Comparison of ENCODE assay signal across 9 mouse cellular contexts in the genomic region with DNA sequence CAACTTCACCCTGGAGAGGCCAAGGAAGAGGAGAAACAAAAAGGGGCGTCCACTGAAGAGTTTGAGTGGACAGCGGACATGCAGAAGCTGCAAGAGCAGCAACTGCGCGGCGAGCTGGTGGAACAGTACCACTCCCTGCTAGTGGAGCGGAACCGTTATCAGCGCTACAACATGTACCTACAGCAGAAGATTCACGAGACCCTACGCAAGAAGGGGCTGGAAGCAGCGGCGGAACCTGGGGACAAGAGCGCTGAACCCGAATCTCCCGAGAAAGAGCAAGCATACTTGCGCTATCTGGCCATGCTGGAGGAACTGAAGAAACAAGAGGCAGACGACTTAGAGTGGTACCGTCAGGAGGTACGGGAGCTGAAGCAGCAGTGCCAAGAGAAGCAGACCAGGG. TPM values are rescaled to one million over a fixed set of nuclear protein-coding genes. Genes with fewer than 3 reads are reported as not detected.
DNase-seq lines count a peak whose midpoint lies in the region; ATAC-seq and TF ChIP-seq lines count a peak whose summit lies in the region.
"Had no signal": no experiment of that assay in that cellular context is flagged by ENCODE, and none has a peak within 500 bp of the region (broad histone marks: within the 10 kb centered on the region; RNA-seq: fewer than 3 reads in every experiment).

No protein-coding gene starts in this region.

- peak overlapping the region; percentile 67; the same call in 1 of the 2 replicates for H3K4me3 ChIP-seq in spleen, adult 2 months (ENCODE audit: extremely low read depth, insufficient read depth, insufficient read length)
- H3K4me3 ChIP-seq in forebrain, embryonic 12.5 days (replicated peaks) = peak overlapping the region; percentile 93
- H3K4me3 ChIP-seq in liver, embryonic 13.5 days (replicated peaks) = peak overlapping the region; percentile 93
- H3K4me3 ChIP-seq in stomach, embryonic 16.5 days (replicated peaks; ENCODE audit: low read length) = peak overlapping the region; percentile 49

- no peak for TF ChIP-seq CTCF in spleen, adult 2 months (IDR thresholded peaks at IDR 0.05; ENCODE audit: extremely low read depth, insufficient read depth, insufficient read length, insufficient replicate concordance)

- WGBS in spleen, adult 2 months = 32% methylated on average over 19 of the region's 19 CpGs
- 55% methylated on average over 19 of the region's 19 CpGs for WGBS in forebrain, embryonic 12.5 days
- 15% methylated on average over 19 of the region's 19 CpGs for WGBS in liver, embryonic 13.5 days (ENCODE audit: insufficient replicate concordance)
- WGBS in stomach, embryonic 16.5 days = 29% methylated on average over 19 of the region's 19 CpGs

- H3K4me1 ChIP-seq in spleen, adult 2 months (ENCODE audit: control insufficient read depth, insufficient read depth, insufficient read length) = peaks cover 22% of the 10 kb centered on the region; the same call in 1 of the 2 replicates
- H3K4me1 ChIP-seq in forebrain, embryonic 12.5 days = peaks cover 36% of the 10 kb centered on the region
- H3K4me1 ChIP-seq in liver, embryonic 13.5 days (replicated peaks) = peaks cover 46% of the 10 kb centered on the region
- H3K4me1 ChIP-seq in stomach, embryonic 16.5 days (ENCODE audit: control insufficient read depth, insufficient read depth, low read length) = peaks cover 23% of the 10 kb centered on the region

- H3K9me3 ChIP-seq in forebrain, embryonic 12.5 days = no peaks in the 10 kb centered on the region
- H3K9me3 ChIP-seq in liver, embryonic 13.5 days (replicated peaks) = no peaks in the 10 kb centered on the region
- H3K9me3 ChIP-seq in stomach, embryonic 16.5 days (replicated peaks; ENCODE audit: control insufficient read depth, low read length) = no peaks in the 10 kb centered on the region

- H3K36me3 ChIP-seq in spleen, adult 2 months (ENCODE audit: control insufficient read depth, insufficient read depth, low read length) = no peaks in the 10 kb centered on the region
- H3K36me3 ChIP-seq in forebrain, embryonic 12.5 days (replicated peaks) = peaks cover 12% of the 10 kb centered on the region; the same call in 1 of the 2 replicates
- H3K36me3 ChIP-seq in liver, embryonic 13.5 days = 0 out of 2 replicates have a peak, but pooled peaks cover 4% of the 10 kb centered on the region
- peaks cover 2% of the 10 kb centered on the region; the same call in 1 of the 2 replicates for H3K36me3 ChIP-seq in stomach, embryonic 16.5 days (ENCODE audit: control insufficient read depth, insufficient read depth, low read length)

- no peak overlapping the region for H3K27ac ChIP-seq in spleen, adult 2 months (ENCODE audit: insufficient read depth, low read length)
- no peak overlapping the region for H3K27ac ChIP-seq in forebrain, embryonic 12.5 days
- H3K27ac ChIP-seq in liver, embryonic 13.5 days = no peak overlapping the region
- H3K27ac ChIP-seq in stomach, embryonic 16.5 days (ENCODE audit: low read length) = no peak overlapping the region

- TF ChIP-seq POLR2A in spleen, adult 2 months (IDR thresholded peaks at IDR 0.05; ENCODE audit: low read depth, low read length) = no peak

- ATAC-seq in forebrain, embryonic 12.5 days (ENCODE audit: low FRiP score) = no peak
- ATAC-seq in liver, embryonic 13.5 days (ENCODE audit: low read depth) = no peak
- ATAC-seq in stomach, embryonic 16.5 days (ENCODE audit: insufficient read depth, low FRiP score) = no peak

- H3K9ac ChIP-seq in forebrain, embryonic 12.5 days = peak overlapping the region; percentile 63; the same call in 1 of the 2 replicates
- peak overlapping the region; percentile 79 for H3K9ac ChIP-seq in liver, embryonic 13.5 days
- 0 out of 2 replicates have a peak overlapping the region, but pooled peaks have one; percentile 55 for H3K9ac ChIP-seq in stomach, embryonic 16.5 days (ENCODE audit: low read length)

- H3K4me2 ChIP-seq in forebrain, embryonic 12.5 days = peak overlapping the region; percentile 96
- H3K4me2 ChIP-seq in liver, embryonic 13.5 days = peak overlapping the region; percentile 100
- peak overlapping the region; percentile 75 for H3K4me2 ChIP-seq in stomach, embryonic 16.5 days (ENCODE audit: low read depth, low read length)

- no peaks in the 10 kb centered on the region for H3K27me3 ChIP-seq in spleen, adult 2 months (ENCODE audit: control insufficient read depth, insufficient read depth, low read length)
- H3K27me3 ChIP-seq in forebrain, embryonic 12.5 days = peaks cover 13% of the 10 kb centered on the region; the same call in 1 of the 2 replicates
- H3K27me3 ChIP-seq in liver, embryonic 13.5 days = peaks cover 36% of the 10 kb centered on the region
- peaks cover 15% of the 10 kb centered on the region for H3K27me3 ChIP-seq in stomach, embryonic 16.5 days (ENCODE audit: control insufficient read depth, insufficient read depth, low read length)

- DNase-seq in spleen, adult 2 months (ENCODE audit: low read depth in 1 of 2, low spot score in 2 of 2) = no peak
- DNase-seq in spleen, postnatal 36 days (ENCODE audit: low spot score in 2 of 2) = no peak
- DNase-seq in liver, embryonic 13.5 days = no peak
- no peak for DNase-seq in retina, postnatal 1 day
- DNase-seq in urinary bladder, postnatal 36 days (ENCODE audit: low spot score in 2 of 2) = no peak
- DNase-seq in layer of hippocampus, adult 9-10 months (ENCODE audit: low spot score) = no peak
- DNase-seq: cerebellum, adult 11 months had no signal

RNA-seq across cellular contexts. Expression of a gene that starts 0.9 kb away (rescaled TPM):
- 0.04 TPM in 1 of 2 replicates, not detected in the other for polyA plus RNA-seq in spleen, adult 2 months (2012; rRNA removed)
- 4.8 and 4.9 TPM in 2 replicates for polyA plus RNA-seq in forebrain, embryonic 12.5 days (2016; fragmentation: Nextera tagmentation; extraction: Ambion mirVana)
- polyA plus RNA-seq in liver, embryonic 13.5 days (2015; fragmentation: Nextera tagmentation; extraction: Ambion mirVana) = 0.08 and 0.14 TPM in 2 replicates
- 0.07 and 0.30 TPM in 2 replicates for polyA plus RNA-seq in stomach, embryonic 16.5 days (2015; fragmentation: Nextera tagmentation; extraction: Ambion mirVana)

RNA-seq across cellular contexts. Expression of a gene that starts 1.2 kb away (rescaled TPM):
- polyA plus RNA-seq in spleen, adult 2 months (2012; rRNA removed) = 10.3 and 12.9 TPM in 2 replicates
- 3.0 and 3.2 TPM in 2 replicates for polyA plus RNA-seq in forebrain, embryonic 12.5 days (2016; fragmentation: Nextera tagmentation; extraction: Ambion mirVana)
- 1.2 TPM in 2 replicates for polyA plus RNA-seq in liver, embryonic 13.5 days (2015; fragmentation: Nextera tagmentation; extraction: Ambion mirVana)
- polyA plus RNA-seq in stomach, embryonic 16.5 days (2015; fragmentation: Nextera tagmentation; extraction: Ambion mirVana) = 1.7 and 2.0 TPM in 2 replicates

RNA-seq across cellular contexts. Expression of a gene that starts 20.5 kb away (rescaled TPM):
- polyA plus RNA-seq in spleen, adult 2 months (2012; rRNA removed) = 5.4 and 6.4 TPM in 2 replicates
- polyA plus RNA-seq in forebrain, embryonic 12.5 days (2016; fragmentation: Nextera tagmentation; extraction: Ambion mirVana) = 46.6 and 48.5 TPM in 2 replicates
- polyA plus RNA-seq in liver, embryonic 13.5 days (2015; fragmentation: Nextera tagmentation; extraction: Ambion mirVana) = 50.1 and 51.5 TPM in 2 replicates
- polyA plus RNA-seq in stomach, embryonic 16.5 days (2015; fragmentation: Nextera tagmentation; extraction: Ambion mirVana) = 54.6 and 58.3 TPM in 2 replicates
